ENCODE assay signal across 20 mouse cellular contexts in the genomic region with DNA sequence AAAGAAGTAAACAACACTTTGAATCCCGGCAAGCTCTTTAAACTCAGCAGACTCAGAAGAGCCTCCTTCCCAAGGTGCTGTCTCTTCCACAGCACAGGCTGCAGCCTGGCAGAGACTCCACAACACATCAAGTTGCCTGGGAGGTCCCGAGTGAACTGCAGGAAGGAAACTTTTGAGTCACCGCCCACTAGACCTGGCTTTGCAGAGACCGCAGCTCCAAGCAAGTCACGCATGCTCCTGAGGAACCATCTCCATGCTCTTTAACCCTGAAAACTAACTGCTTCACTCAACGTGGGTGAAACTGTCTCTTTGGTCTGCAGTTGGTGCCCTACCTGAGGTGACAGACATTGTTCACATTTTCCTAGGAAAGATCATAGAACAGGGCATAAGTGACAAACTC. TPM values are rescaled to one million over a fixed set of nuclear protein-coding genes. Genes with fewer than 3 reads are reported as not detected.
DNase-seq lines count a peak whose midpoint lies in the region; ATAC-seq and TF ChIP-seq lines count a peak whose summit lies in the region.
"Had no signal": no experiment of that assay in that cellular context is flagged by ENCODE, and none has a peak within 500 bp of the region (broad histone marks: within the 10 kb centered on the region; RNA-seq: fewer than 3 reads in every experiment).

No protein-coding gene starts in this region.

- no peak overlapping the region for H3K27ac ChIP-seq in CH12.LX (ENCODE audit: insufficient read depth, low read depth)
- H3K27ac ChIP-seq: embryonic facial prominence, embryonic 13.5 days; forebrain, embryonic 13.5 days; heart, embryonic 13.5 days; hindbrain, embryonic 13.5 days; hindbrain, postnatal 0 days had no signal

- ATAC-seq in hematopoietic stem cell, adult 5-6 weeks (replicated peaks in 1 of 2; ENCODE audit: insufficient read depth in 1 of 2, low FRiP score in 2 of 2, low TSS enrichment in 1 of 2, low read depth in 1 of 2, poor library complexity in 2 of 2, severe bottlenecking in 2 of 2) = peak; percentile 89 to 97
- ATAC-seq in megakaryocyte-erythroid progenitor cell, adult 5-6 weeks (replicated peaks; ENCODE audit: low FRiP score, low TSS enrichment, poor library complexity, severe bottlenecking) = peak; percentile 68
- ATAC-seq: forebrain, embryonic 13.5 days; forebrain, postnatal 0 days; hindbrain, postnatal 0 days had no signal

- H3K4me3 ChIP-seq in CH12.LX (replicated peaks in 1 of 3; ENCODE audit: low read depth in 2 of 3, low read length in 2 of 3, poor library complexity in 1 of 3) = no peak overlapping the region
- H3K4me3 ChIP-seq: embryonic facial prominence, embryonic 13.5 days; forebrain, embryonic 13.5 days; heart, embryonic 13.5 days; hindbrain, embryonic 13.5 days had no signal

- no peaks in the 10 kb centered on the region for H3K9me3 ChIP-seq in CH12.LX (replicated peaks; ENCODE audit: low read length)
- H3K9me3 ChIP-seq: embryonic facial prominence, embryonic 13.5 days; forebrain, embryonic 13.5 days; heart, embryonic 13.5 days; hindbrain, embryonic 13.5 days had no signal

- no peaks in the 10 kb centered on the region for H3K79me2 ChIP-seq in CH12.LX (replicated peaks; ENCODE audit: control insufficient read depth, extremely low read depth, insufficient read depth, poor library complexity, severe bottlenecking)

- no peak for TF ChIP-seq CTCF in CH12.LX (conservative IDR thresholded peaks at IDR 0.05 in 1 of 2, IDR thresholded peaks at IDR 0.05 in 1 of 2; ENCODE audit: low read depth in 2 of 2, low read length in 2 of 2)

- TF ChIP-seq POLR2A in CH12.LX (IDR thresholded peaks at IDR 0.05; ENCODE audit: low read depth, low read length) = no peak

- no peaks in the 10 kb centered on the region for H3K27me3 ChIP-seq in CH12.LX (replicated peaks)
- H3K27me3 ChIP-seq: embryonic facial prominence, embryonic 13.5 days; forebrain, embryonic 13.5 days; heart, embryonic 13.5 days; hindbrain, embryonic 13.5 days had no signal

- intact Hi-C loops in heart, postnatal 10 days (cut with DNase I) = loop anchor here (5.0 kb wide), 1 partner anchor 35 kb away; no protein-coding TSS in a partner anchor

- DNase-seq in heart, adult 11 months = peak; percentile 92
- no peak for DNase-seq in heart, postnatal 10 days
- no peak for DNase-seq in CH12.LX (ENCODE audit: extremely low read depth)
- DNase-seq in right cerebral cortex, postnatal 36 days (ENCODE audit: low spot score in 2 of 2) = no peak
- no peak for DNase-seq in cerebellum, postnatal 25 days
- DNase-seq: adrenal gland, adult 8-10 months; adrenal gland, postnatal 36 days; cerebellum, adult 11 months; cerebellum, adult 8-10 months; cerebellum, postnatal 14 days; forebrain, postnatal 0 days; gastrocnemius, postnatal 14 days; heart, postnatal 4 days had no signal

- dilution Hi-C loops in CH12.LX (cut with MboI; ENCODE audit: extremely low pct_ligation_motif_present, extremely low pct_unique_long_range_greater_than_20kb, low sequenced_read_pairs) = no loop called here

- no peak for TF ChIP-seq EP300 in CH12.LX (IDR thresholded peaks at IDR 0.05; ENCODE audit: low read length)

- H3K36me3 ChIP-seq in CH12.LX (replicated peaks in 1 of 2; ENCODE audit: control insufficient read depth in 1 of 2, insufficient read depth in 1 of 2, low read length in 1 of 2) = no peaks in the 10 kb centered on the region
- H3K36me3 ChIP-seq: hindbrain, embryonic 13.5 days had no signal

- no peak overlapping the region for H3K9ac ChIP-seq in CH12.LX (ENCODE audit: insufficient read depth, low read depth)
- H3K9ac ChIP-seq: embryonic facial prominence, embryonic 13.5 days; forebrain, embryonic 13.5 days; forebrain, postnatal 0 days; heart, embryonic 13.5 days; hindbrain, embryonic 13.5 days had no signal

- H3K4me2 ChIP-seq in CH12.LX (ENCODE audit: insufficient read depth, low read depth, poor library complexity, severe bottlenecking) = no peak overlapping the region
- H3K4me2 ChIP-seq: embryonic facial prominence, embryonic 13.5 days; forebrain, embryonic 13.5 days; heart, embryonic 13.5 days; hindbrain, embryonic 13.5 days had no signal

- H3K4me1 ChIP-seq in CH12.LX (ENCODE audit: control insufficient read depth in 1 of 2, insufficient read depth in 2 of 2) = no peaks in the 10 kb centered on the region
- H3K4me1 ChIP-seq: embryonic facial prominence, embryonic 13.5 days; forebrain, embryonic 13.5 days; hindbrain, embryonic 13.5 days had no signal

- no peak for TF ChIP-seq RAD21 in CH12.LX (IDR thresholded peaks at IDR 0.05; ENCODE audit: low read depth, low read length)

- in situ Hi-C loops in CH12.LX (cut with MboI; ENCODE audit: low pct_ligation_motif_present, low pct_unique_long_range_greater_than_20kb, low sequenced_read_pairs) = no loop called here

TF ChIP-seq in CH12.LX, 34 proteins besides CTCF, POLR2A, EP300 and RAD21:
- no peak for TF ChIP-seq ZMIZ1 (IDR thresholded peaks at IDR 0.05; ENCODE audit: low read depth, low read length)
- TF ChIP-seq NRF1 (IDR thresholded peaks at IDR 0.05; ENCODE audit: low read depth, low read length) = peak; percentile 60

RNA-seq across cellular contexts. Expression of a gene that starts 19.6 kb away (rescaled TPM):
- 100 to 1,000 TPM; 211 to 252 TPM for total RNA-seq in heart, postnatal 10 days (2021)
- 0.88 and 1.2 TPM in 2 replicates for total RNA-seq in CH12.LX (2012; rRNA removed)
- 1.8 TPM in 2 replicates for total RNA-seq in CH12.LX (2014; rRNA removed)
- polyA plus RNA-seq in CH12.LX (2012; ENCODE audit: insufficient read length, low read depth) = 2.1 and 2.2 TPM in 2 replicates
- total RNA-seq in hematopoietic stem cell, adult 5-6 weeks (2017) = 38.9 and 47.2 TPM in 2 replicates
- total RNA-seq in megakaryocyte-erythroid progenitor cell, adult 5-6 weeks (2014; fragmentation: Nextera tagmentation) = 6.4 and 11.3 TPM in 2 replicates
- 5.4 and 12.5 TPM in 2 replicates for total RNA-seq in megakaryocyte-erythroid progenitor cell, adult 5-6 weeks (2017)
